Mouse (Mus musculus): Measurements from ENCODE around the gene Sppl3.

Gene Sppl3

GRCm38 (mm10) chr5:115126578-115127312, 115.8 kb downstream of the Sppl3 start:
- peak; percentile 25 for DNase-seq (ENCODE audit: low read depth)

- no peak for DNase-seq (ENCODE audit: low read depth)
Measured at GRCm38 (mm10) chr5:115127421-115128179, 116.7 kb downstream of the Sppl3 start.

GRCm38 (mm10) chr5:115129328-115129727, 118.4 kb downstream of the Sppl3 start:
- no peak for DNase-seq (ENCODE audit: low read depth)

GRCm38 (mm10) chr5:115132465-115132864, 121.5 kb downstream of the Sppl3 start:
- DNase-seq (ENCODE audit: low read depth) = no peak

GRCm38 (mm10) chr5:115133358-115134066, 122.6 kb downstream of the Sppl3 start:
- DNase-seq (ENCODE audit: low read depth) = no peak

- DNase-seq (ENCODE audit: low read depth) = peak; percentile 77
Measured at GRCm38 (mm10) chr5:115134234-115135165, 123.6 kb downstream of the Sppl3 start, which contains the start of gene Unc119b. Gene Unc119b (minus strand): TSS chr5:115134975.

GRCm38 (mm10) chr5:115139124-115139523, 128.2 kb downstream of the Sppl3 start:
- no peak for DNase-seq (ENCODE audit: low read depth)

- DNase-seq (ENCODE audit: low read depth) = no peak
Measured at GRCm38 (mm10) chr5:115140726-115141125, 129.8 kb downstream of the Sppl3 start.

- no peak for DNase-seq (ENCODE audit: low read depth)
Measured at GRCm38 (mm10) chr5:115142166-115142697, 131.3 kb downstream of the Sppl3 start.

GRCm38 (mm10) chr5:115143552-115143951, 132.6 kb downstream of the Sppl3 start:
- no peak for DNase-seq (ENCODE audit: low read depth)

- DNase-seq (ENCODE audit: low read depth) = no peak
Measured at GRCm38 (mm10) chr5:115144471-115144870, 133.5 kb downstream of the Sppl3 start.

- DNase-seq (ENCODE audit: low read depth) = no peak
Measured at GRCm38 (mm10) chr5:115145253-115145968, 134.5 kb downstream of the Sppl3 start.

GRCm38 (mm10) chr5:115145976-115146746, 135.2 kb downstream of the Sppl3 start:
- no peak for DNase-seq (ENCODE audit: low read depth)

- no peak for DNase-seq (ENCODE audit: low read depth)
Measured at GRCm38 (mm10) chr5:115146747-115147130, 135.8 kb downstream of the Sppl3 start.

GRCm38 (mm10) chr5:115147388-115147787, 136.5 kb downstream of the Sppl3 start:
- no peak for DNase-seq (ENCODE audit: low read depth)

GRCm38 (mm10) chr5:115148378-115148777, 137.4 kb downstream of the Sppl3 start:
- no peak for DNase-seq (ENCODE audit: low read depth)

All from c-Kit-positive CD71-negative TER-119-negative erythroid progenitor cells, embryonic 14.5 days (primary cell).